Mouse (Mus musculus) kidney, postnatal 0 days (tissue): ENCODE results near the gene Gm20696. TPM values are rescaled to one million over a fixed set of nuclear protein-coding genes. Genes with fewer than 3 reads are reported as not detected.

Source experiments
- ATAC-seq: fragments of 200-750 bp; cut with Nextera tagmentation; replicated peaks from 2 replicates; pipeline ENCODE4 v1.8.0; 2017; ENCODE audit warnings: low read depth, moderate number of reproducible peaks, moderate TSS enrichment, moderate library complexity; ENCODE audit not compliant: low FRiP score
- DNase-seq: peaks from one replicate; pipeline ENCODE4 v3.0.0-alpha.2; 2016; ENCODE audit warnings: low spot score
- H3K27ac ChIP-seq: fragments of 300-500 bp; sonication (generic); 2 replicates; pipeline ENCODE4 v1.5.1; 2014; ENCODE audit warnings: mild to moderate bottlenecking
- H3K27me3 ChIP-seq: fragments of 300-500 bp; sonication (generic); 2 replicates; pipeline ENCODE4 v1.6.1; 2014; ENCODE audit warnings: low read length, mixed read lengths; ENCODE audit not compliant: insufficient read depth
- H3K36me3 ChIP-seq: fragments of 300-500 bp; sonication (generic); 2 replicates; pipeline ENCODE4 v1.6.1; 2014; ENCODE audit warnings: low read length, mixed read lengths; ENCODE audit not compliant: insufficient read depth
- H3K4me1 ChIP-seq: fragments of 300-500 bp; sonication (generic); replicated peaks from 2 replicates; pipeline ENCODE4 v1.6.1; 2014; ENCODE audit warnings: antibody characterized with exemption, low read length, mixed read lengths; ENCODE audit not compliant: insufficient read depth
- H3K4me2 ChIP-seq: fragments of 300-500 bp; sonication (generic); 2 replicates; pipeline ENCODE4 v1.6.1; 2014; ENCODE audit warnings: mild to moderate bottlenecking, low read length, moderate library complexity, mixed read lengths
- H3K4me3 ChIP-seq: fragments of 300-500 bp; sonication (generic); replicated peaks from 2 replicates; pipeline ENCODE4 v1.5.1; 2014; ENCODE audit warnings: low read depth, low read length
- H3K9ac ChIP-seq: fragments of 300-500 bp; sonication (generic); 2 replicates; pipeline ENCODE4 v1.6.1; 2014; ENCODE audit warnings: low read depth, low read length
- H3K9me3 ChIP-seq: fragments of 300-500 bp; sonication (generic); replicated peaks from 2 replicates; pipeline ENCODE4 v1.6.1; 2016; ENCODE audit warnings: low read length, inconsistent platforms, mixed read lengths
- CTCF ChIP-seq: IDR thresholded peaks from 2 replicates; pipeline ENCODE4 v1.5.1; 2016; ENCODE audit warnings: antibody characterized with exemption, low read depth, mild to moderate bottlenecking, moderate library complexity
- WGBS: fragments of 180-500 bp; shearing (Covaris S2); extraction: QIAGEN DNeasy Blood & Tissue Kit; methylation state at CpG from one replicate; pipeline ENCODE4 v1.1.7; 2014; 5-methylcytosine and 5-hydroxymethylcytosine counted together
- polyA plus RNA-seq: library from polyadenylated mRNA; unstranded; fragments of >200 nt; fragmentation: Nextera tagmentation; extraction: Ambion mirVana; gene quantifications from 2 replicates; pipeline ENCODE4 v1.2.1, GENCODE M21; 2015

Gm20696 gene
- polyA plus RNA-seq, 1 experiment from 2014 or later: 1.7 TPM

DNA sequence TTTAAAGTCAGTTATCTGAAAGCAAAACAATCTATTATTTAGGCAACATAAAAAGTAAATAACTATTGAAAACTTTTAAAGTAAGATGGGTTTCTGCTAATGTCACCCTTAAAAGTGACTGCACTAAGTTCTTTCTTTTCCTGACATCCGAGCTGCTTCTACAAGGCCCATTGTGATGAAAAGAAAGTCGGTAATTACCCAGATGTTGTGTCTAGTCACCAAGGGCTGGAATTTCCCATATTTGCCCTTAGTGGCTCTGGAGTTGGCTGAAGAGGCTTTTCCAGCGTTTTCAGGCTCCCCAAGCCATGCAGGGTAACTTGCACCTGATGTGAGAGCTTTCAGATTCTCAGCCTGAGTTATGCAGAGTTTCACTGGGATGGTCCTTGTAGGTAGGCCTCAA lies 125.5 kb downstream of the Gm20696 start:
- Histone ChIP-seq H3K27ac (no peak overlapping the region), H3K27me3 (no peaks in the 10 kb centered on the region), H3K9ac (no peak overlapping the region), H3K4me2 (no peak overlapping the region), H3K4me1 (no peaks in the 10 kb centered on the region), H3K9me3 (no peaks in the 10 kb centered on the region), H3K4me3 (no peak overlapping the region), H3K36me3 (no peaks in the 10 kb centered on the region)
- no peak for TF ChIP-seq CTCF
- no peak for ATAC-seq
- WGBS: 32% methylated on average over 3 of the region's 3 CpGs
- no peak for DNase-seq

- H3K27ac ChIP-seq: no peak overlapping the region
- H3K9me3 ChIP-seq: no peaks in the 10 kb centered on the region
- H3K36me3 ChIP-seq: no peaks in the 10 kb centered on the region
- no peak overlapping the region for H3K4me3 ChIP-seq
- H3K9ac ChIP-seq: no peak overlapping the region
- TF ChIP-seq CTCF: no peak
- WGBS: 71% methylated on average over 6 of the region's 6 CpGs
- no peaks in the 10 kb centered on the region for H3K4me1 ChIP-seq
- no peak overlapping the region for H3K4me2 ChIP-seq
- DNase-seq: no peak
- no peaks in the 10 kb centered on the region for H3K27me3 ChIP-seq
- ATAC-seq: no peak
Observed at GRCm38 (mm10) chr6:99540653-99541052, 125.9 kb downstream of the Gm20696 start.

GRCm38 (mm10) chr6:99540146-99540545 lies 126.5 kb downstream of the Gm20696 start:
- no peaks in the 10 kb centered on the region for H3K36me3 ChIP-seq
- H3K4me3 ChIP-seq: no peak overlapping the region
- no peaks in the 10 kb centered on the region for H3K9me3 ChIP-seq
- H3K4me2 ChIP-seq: no peak overlapping the region
- no peak overlapping the region for H3K27ac ChIP-seq
- no peaks in the 10 kb centered on the region for H3K27me3 ChIP-seq
- no peak for DNase-seq
- WGBS: 72% methylated on average over 5 of the region's 5 CpGs
- no peak overlapping the region for H3K9ac ChIP-seq
- TF ChIP-seq CTCF: no peak
- no peak for ATAC-seq
- no peaks in the 10 kb centered on the region for H3K4me1 ChIP-seq

DNA sequence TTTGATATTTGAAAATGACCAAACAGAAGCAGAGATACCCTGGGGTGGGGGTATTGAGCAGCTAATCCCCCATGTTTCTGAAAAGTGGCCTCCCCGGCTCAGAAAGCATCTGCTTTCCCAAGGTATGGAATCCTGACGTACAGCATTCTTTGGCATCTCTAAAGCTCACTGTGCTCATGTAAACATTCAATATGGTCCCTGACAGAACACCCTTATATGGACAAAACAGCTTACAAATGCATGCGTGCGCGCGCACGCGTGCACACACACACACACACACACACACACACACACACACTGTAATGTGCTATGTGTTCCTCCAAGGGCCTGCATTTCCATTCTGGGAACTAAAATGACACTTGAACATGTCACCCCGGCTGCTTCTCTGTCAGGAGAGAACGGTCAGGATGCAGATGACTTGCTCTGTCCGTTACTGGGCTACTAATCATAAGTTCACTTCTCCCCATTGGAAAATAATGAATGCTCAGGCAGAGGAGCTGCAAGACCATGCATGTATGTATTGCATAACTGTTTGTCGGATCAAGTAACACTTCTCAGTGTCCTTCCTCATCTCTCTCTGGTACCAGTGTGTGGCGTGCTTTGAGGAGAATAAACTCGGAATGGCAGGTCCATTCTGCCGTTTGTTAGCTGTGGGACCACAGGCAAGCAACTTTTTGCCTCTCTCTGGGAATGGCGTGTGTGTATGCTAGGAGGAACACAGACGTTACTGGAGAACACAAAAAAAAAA lies 128.2 kb downstream of the Gm20696 start:
- H3K36me3 ChIP-seq: no peaks in the 10 kb centered on the region
- no peak overlapping the region for H3K4me2 ChIP-seq
- no peak overlapping the region for H3K4me3 ChIP-seq
- no peak overlapping the region for H3K27ac ChIP-seq
- no peak overlapping the region for H3K9ac ChIP-seq
- no peaks in the 10 kb centered on the region for H3K9me3 ChIP-seq
- ATAC-seq: no peak
- no peak for TF ChIP-seq CTCF
- no peak for DNase-seq
- H3K4me1 ChIP-seq: no peaks in the 10 kb centered on the region
- no peaks in the 10 kb centered on the region for H3K27me3 ChIP-seq
- 75% methylated on average over 17 of the region's 17 CpGs for WGBS

DNA sequence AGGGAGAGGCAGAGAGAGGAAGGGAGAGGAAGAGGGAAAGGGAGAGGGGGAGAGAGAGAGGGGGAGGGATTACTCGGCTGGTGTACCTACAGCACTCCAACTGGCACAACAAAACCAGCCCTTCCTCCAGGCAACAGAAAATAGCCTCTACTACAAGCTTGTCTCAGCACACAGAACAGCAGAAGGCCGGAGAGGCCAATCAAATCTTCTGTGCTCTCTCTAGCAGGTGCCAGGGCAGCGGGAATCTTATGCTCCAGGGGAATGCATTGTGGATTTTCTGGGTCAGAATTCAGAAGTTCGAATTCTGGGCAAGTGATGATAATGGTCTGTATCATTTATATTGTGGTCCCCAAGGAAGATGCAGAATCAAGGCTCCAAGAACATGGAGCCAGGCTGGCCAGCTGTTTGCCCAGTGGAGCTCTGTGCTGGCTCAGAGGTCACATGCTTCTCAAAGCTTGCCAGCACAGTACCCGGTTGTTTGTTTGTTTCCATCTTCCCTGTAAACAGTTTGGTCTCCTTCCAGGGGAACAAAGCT lies 132.3 kb downstream of the Gm20696 start:
- Histone ChIP-seq H3K9ac (no peak overlapping the region), H3K4me1 (no peaks in the 10 kb centered on the region), H3K27me3 (no peaks in the 10 kb centered on the region), H3K27ac (no peak overlapping the region), H3K4me2 (no peak overlapping the region), H3K36me3 (no peaks in the 10 kb centered on the region), H3K9me3 (no peaks in the 10 kb centered on the region), H3K4me3 (no peak overlapping the region)
- 70% methylated on average over 5 of the region's 5 CpGs for WGBS
- DNase-seq: no peak
- ATAC-seq: no peak
- no peak for TF ChIP-seq CTCF

- 80% methylated on average over 4 of the region's 4 CpGs for WGBS
- Histone ChIP-seq H3K9me3 (no peaks in the 10 kb centered on the region), H3K27me3 (no peaks in the 10 kb centered on the region), H3K4me1 (no peaks in the 10 kb centered on the region), H3K9ac (no peak overlapping the region), H3K4me2 (no peak overlapping the region), H3K4me3 (no peak overlapping the region), H3K36me3 (no peaks in the 10 kb centered on the region), H3K27ac (no peak overlapping the region)
- no peak for TF ChIP-seq CTCF
- ATAC-seq: no peak
- DNase-seq: no peak
Observed at GRCm38 (mm10) chr6:99532458-99532857, 134.1 kb downstream of the Gm20696 start.
